Mouse (Mus musculus): ENCODE results near the gene Slc6a19. TPM values are rescaled to one million over a fixed set of nuclear protein-coding genes. Genes with fewer than 3 reads are reported as not detected.

Slc6a19 gene
- polyA plus RNA-seq, 1 experiment from 2014 or later: 0.09 TPM

GRCm38 (mm10) chr13:73660163-73660695 lies 44.4 kb downstream of the Slc6a19 start:
- Histone ChIP-seq H3K36me3 (ENCODE audit: inconsistent target) (no peaks in the 10 kb centered on the region), H3K27ac (no peak overlapping the region), H3K79me2 (ENCODE audit: inconsistent target) (no peaks in the 10 kb centered on the region), H3K4me3 (ENCODE audit: inconsistent target) (no peak overlapping the region)
- WGBS (ENCODE audit: missing documents): 87% methylated on average over 2 of the region's 2 CpGs

DNA sequence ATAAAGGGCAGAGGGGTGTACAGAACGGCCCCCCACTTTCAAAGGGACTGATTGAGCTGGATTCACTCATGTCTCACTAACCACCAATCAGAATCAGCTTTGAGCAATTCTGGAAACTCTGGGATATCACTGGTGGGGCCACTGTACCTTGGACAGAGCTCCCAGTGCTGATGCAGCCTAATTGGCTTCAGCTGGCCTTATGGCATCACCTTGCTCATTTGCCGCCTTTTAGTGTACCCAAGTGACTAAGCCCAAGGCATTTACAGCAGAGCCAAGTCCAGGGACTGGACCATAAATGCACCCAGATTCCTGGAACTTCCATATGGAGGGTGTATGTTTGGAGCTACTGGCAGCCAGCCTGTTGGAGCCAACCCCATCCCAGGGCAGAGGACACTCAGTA lies 45.7 kb downstream of the Slc6a19 start:
- no peak overlapping the region for H3K4me3 ChIP-seq (ENCODE audit: inconsistent target)
- H3K79me2 ChIP-seq (ENCODE audit: inconsistent target): no peaks in the 10 kb centered on the region
- 62% methylated on average over 2 of the region's 2 CpGs for WGBS (ENCODE audit: missing documents)
- no peaks in the 10 kb centered on the region for H3K36me3 ChIP-seq (ENCODE audit: inconsistent target)
- H3K27ac ChIP-seq: no peak overlapping the region

GRCm38 (mm10) chr13:73654976-73655375 lies 49.7 kb downstream of the Slc6a19 start:
- H3K36me3 ChIP-seq (ENCODE audit: inconsistent target): no peaks in the 10 kb centered on the region
- H3K79me2 ChIP-seq (ENCODE audit: inconsistent target): no peaks in the 10 kb centered on the region
- H3K4me3 ChIP-seq (ENCODE audit: inconsistent target): no peak overlapping the region
- H3K27ac ChIP-seq: no peak overlapping the region
- 76% methylated on average over 3 of the region's 3 CpGs for WGBS (ENCODE audit: missing documents)

GRCm38 (mm10) chr13:73653266-73653665 lies 51.4 kb downstream of the Slc6a19 start:
- Histone ChIP-seq H3K79me2 (ENCODE audit: inconsistent target) (no peaks in the 10 kb centered on the region), H3K36me3 (ENCODE audit: inconsistent target) (no peaks in the 10 kb centered on the region), H3K4me3 (ENCODE audit: inconsistent target) (no peak overlapping the region), H3K27ac (no peak overlapping the region)
- WGBS (ENCODE audit: missing documents): 72% methylated on average over 3 of the region's 3 CpGs

- H3K4me3 ChIP-seq (ENCODE audit: inconsistent target): no peak overlapping the region
- H3K36me3 ChIP-seq (ENCODE audit: inconsistent target): no peaks in the 10 kb centered on the region
- H3K79me2 ChIP-seq (ENCODE audit: inconsistent target): no peaks in the 10 kb centered on the region
- 55% methylated on average over 6 of the region's 6 CpGs for WGBS (ENCODE audit: missing documents)
- no peak overlapping the region for H3K27ac ChIP-seq
Measured at GRCm38 (mm10) chr13:73646397-73647087, 58.1 kb downstream of the Slc6a19 start.

DNA sequence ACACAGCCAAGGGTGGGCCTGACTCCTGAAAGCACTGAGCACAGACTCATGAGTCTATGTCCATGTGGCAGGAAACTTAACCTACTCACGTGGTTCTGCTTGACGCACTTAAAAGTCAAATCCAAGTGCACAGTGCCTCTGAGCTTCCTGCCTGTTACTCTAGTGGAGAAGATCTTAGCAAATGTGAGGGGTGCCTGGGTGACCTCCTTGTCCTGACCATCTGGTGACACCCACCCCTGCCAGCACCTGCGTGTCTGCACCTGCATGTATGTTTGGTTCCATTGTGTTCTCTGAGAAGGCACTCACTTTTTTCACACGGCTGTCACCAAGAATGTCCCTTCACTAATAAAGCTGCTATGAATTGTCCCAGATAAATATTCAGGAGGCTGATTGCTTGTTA lies 63.4 kb downstream of the Slc6a19 start:
- no peaks in the 10 kb centered on the region for H3K79me2 ChIP-seq (ENCODE audit: inconsistent target)
- 90% methylated on average over 4 of the region's 4 CpGs for WGBS (ENCODE audit: missing documents)
- no peak overlapping the region for H3K27ac ChIP-seq
- no peaks in the 10 kb centered on the region for H3K36me3 ChIP-seq (ENCODE audit: inconsistent target)
- no peak overlapping the region for H3K4me3 ChIP-seq (ENCODE audit: inconsistent target)

DNA sequence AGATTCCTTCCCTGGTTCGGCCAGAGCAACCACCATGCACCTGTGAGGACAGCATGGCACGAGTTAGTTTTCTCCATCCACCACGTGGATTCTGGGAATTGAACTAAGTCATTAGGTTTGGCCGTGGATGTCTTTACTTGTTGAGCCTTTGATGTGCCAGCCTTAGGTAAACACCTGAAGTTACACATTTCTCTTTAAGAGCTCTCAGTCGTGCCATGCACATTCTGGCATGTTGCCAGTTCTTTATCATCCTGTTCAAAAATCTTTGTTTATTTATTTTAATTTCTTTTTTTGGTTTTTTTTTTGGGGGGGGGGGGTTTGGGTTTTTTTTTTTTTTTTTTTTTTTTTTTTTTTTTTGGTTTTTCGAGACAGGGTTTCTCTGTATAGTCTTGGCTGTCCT lies 66.8 kb downstream of the Slc6a19 start:
- Histone ChIP-seq H3K4me3 (ENCODE audit: inconsistent target) (no peak overlapping the region), H3K27ac (no peak overlapping the region), H3K36me3 (ENCODE audit: inconsistent target) (no peaks in the 10 kb centered on the region), H3K79me2 (ENCODE audit: inconsistent target) (no peaks in the 10 kb centered on the region)
- 94% methylated on average over 5 of the region's 6 CpGs for WGBS (ENCODE audit: missing documents)

DNA sequence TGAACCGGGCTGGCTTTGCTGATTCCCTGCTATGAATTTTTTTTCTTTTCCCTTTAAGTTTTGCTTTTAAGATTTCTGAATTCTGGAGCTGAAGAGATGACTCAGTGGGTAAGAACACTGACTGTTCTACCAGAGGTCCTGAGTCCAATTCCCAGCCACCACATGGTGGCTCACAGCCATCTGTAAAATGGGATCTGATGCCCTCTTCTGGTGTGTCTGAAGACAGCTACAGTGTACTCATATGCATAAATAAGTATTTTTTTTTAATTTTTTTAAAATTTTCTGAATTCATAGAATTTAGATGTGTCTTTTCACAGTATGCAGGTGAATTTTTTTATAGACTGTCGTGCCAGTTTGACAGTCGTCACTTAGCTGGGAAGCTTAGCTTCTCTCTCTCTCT lies 72.8 kb downstream of the Slc6a19 start:
- no peaks in the 10 kb centered on the region for H3K36me3 ChIP-seq (ENCODE audit: inconsistent target)
- H3K27ac ChIP-seq: no peak overlapping the region
- no peak overlapping the region for H3K4me3 ChIP-seq (ENCODE audit: inconsistent target)
- no peaks in the 10 kb centered on the region for H3K79me2 ChIP-seq (ENCODE audit: inconsistent target)
- 100% methylated on average over 1 of the region's 3 CpGs for WGBS (ENCODE audit: missing documents)

Other genes with a start within 250 kb of the Slc6a19 start
- 18.3 to 26.7 TPM (median 26.4 TPM) in 3 replicates for gene Lpcat1, start 237.7 kb downstream of the Slc6a19 start, polyA plus RNA-seq (2018)
- gene Slc6a3, start 168.1 kb downstream of the Slc6a19 start, polyA plus RNA-seq (2018): not detected in 3 replicates
- 124 to 232 TPM (median 145 TPM) in 3 replicates for gene Clptm1l, start 100.9 kb downstream of the Slc6a19 start, polyA plus RNA-seq (2018)
- gene Tert, start 78.0 kb downstream of the Slc6a19 start, polyA plus RNA-seq (2018): 0.05 TPM in 1 of 3 replicates, not detected in the others
- not detected in 3 replicates for gene Slc6a18, start 26.8 kb downstream of the Slc6a19 start, polyA plus RNA-seq (2018)
- gene Slc12a7, start 28.2 kb upstream of the Slc6a19 start, polyA plus RNA-seq (2018): 20.1 to 50.4 TPM (median 26.2 TPM) in 3 replicates
- not detected in 3 replicates for gene Nkd2, start 142.8 kb upstream of the Slc6a19 start, polyA plus RNA-seq (2018)
- gene Trip13, start 232.9 kb upstream of the Slc6a19 start, polyA plus RNA-seq (2018): 1.2 to 7.1 TPM (median 5.6 TPM) in 3 replicates
- gene Brd9, start 232.9 kb upstream of the Slc6a19 start, polyA plus RNA-seq (2018): 17.1 to 28.6 TPM (median 23.0 TPM) in 3 replicates